Mouse (Mus musculus): ENCODE results near the gene Lima1. TPM values are rescaled to one million over a fixed set of nuclear protein-coding genes. Genes with fewer than 3 reads are reported as not detected.
A peak's percentile ranks its signal among the peaks of the same experiment; 100 is the strongest.

Gene Lima1
- total RNA-seq, 1 experiment, result 69.9 TPM

DNA sequence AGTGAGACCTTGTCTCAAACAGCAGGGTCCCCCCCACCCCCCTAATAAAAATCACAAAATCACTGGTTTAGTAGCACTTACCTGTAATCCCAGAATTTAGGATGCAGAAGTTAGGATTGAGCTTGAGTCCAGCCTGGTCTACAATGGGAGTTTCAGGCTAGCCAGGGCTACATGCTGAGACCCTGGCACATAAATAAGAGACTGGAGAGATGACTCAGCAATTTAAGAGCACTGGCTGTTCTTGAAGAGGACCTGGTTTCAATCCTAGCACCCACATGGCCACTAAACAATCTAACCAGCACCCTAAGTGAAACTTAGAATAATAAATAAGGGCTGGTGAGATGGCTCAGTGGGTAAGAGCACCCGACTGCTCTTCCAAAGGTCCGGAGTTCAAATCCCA lies 144.1 kb downstream of the Lima1 start:
- in situ Hi-C loops (cut with MboI; ENCODE audit: low sequenced_read_pairs in 2 of 2, unreplicated experiment in 2 of 2), result no loop called here
- H3K4me3 ChIP-seq (ENCODE audit: insufficient read depth in 1 of 2, low read depth in 1 of 2, low read length in 2 of 2, poor library complexity in 1 of 2, severe bottlenecking in 1 of 2), result no peak overlapping the region
- H3K9ac ChIP-seq (ENCODE audit: insufficient read depth, low read depth, low read length, poor library complexity, severe bottlenecking), result no peak overlapping the region
- H3K9me3 ChIP-seq (ENCODE audit: control insufficient read depth, insufficient read depth, low read depth, low read length), result no peaks in the 10 kb centered on the region
- H3K27ac ChIP-seq (ENCODE audit: insufficient read depth, low read depth, low read length, poor library complexity, severe bottlenecking), result no peak overlapping the region; the same call in 1 of the 2 replicates
- TF ChIP-seq HCFC1 (IDR thresholded peaks at IDR 0.05; ENCODE audit: borderline replicate concordance, insufficient read depth, low read length) (no peak), MAFK (IDR thresholded peaks at IDR 0.05; ENCODE audit: insufficient read depth, low read depth, low read length) (peak; percentile 80), ZNF384 (IDR thresholded peaks at IDR 0.05; ENCODE audit: low read depth, low read length) (no peak)
- DNase-seq (ENCODE audit: low read depth, low spot score), result no peak
- H3K4me1 ChIP-seq (ENCODE audit: control insufficient read depth in 2 of 2, insufficient read depth in 2 of 2, low read length in 2 of 2, poor library complexity in 1 of 2), result no peaks in the 10 kb centered on the region
- peaks cover 12% of the 10 kb centered on the region for H3K36me3 ChIP-seq (ENCODE audit: control insufficient read depth, insufficient read depth, low read length, poor library complexity, severe bottlenecking)

DNA sequence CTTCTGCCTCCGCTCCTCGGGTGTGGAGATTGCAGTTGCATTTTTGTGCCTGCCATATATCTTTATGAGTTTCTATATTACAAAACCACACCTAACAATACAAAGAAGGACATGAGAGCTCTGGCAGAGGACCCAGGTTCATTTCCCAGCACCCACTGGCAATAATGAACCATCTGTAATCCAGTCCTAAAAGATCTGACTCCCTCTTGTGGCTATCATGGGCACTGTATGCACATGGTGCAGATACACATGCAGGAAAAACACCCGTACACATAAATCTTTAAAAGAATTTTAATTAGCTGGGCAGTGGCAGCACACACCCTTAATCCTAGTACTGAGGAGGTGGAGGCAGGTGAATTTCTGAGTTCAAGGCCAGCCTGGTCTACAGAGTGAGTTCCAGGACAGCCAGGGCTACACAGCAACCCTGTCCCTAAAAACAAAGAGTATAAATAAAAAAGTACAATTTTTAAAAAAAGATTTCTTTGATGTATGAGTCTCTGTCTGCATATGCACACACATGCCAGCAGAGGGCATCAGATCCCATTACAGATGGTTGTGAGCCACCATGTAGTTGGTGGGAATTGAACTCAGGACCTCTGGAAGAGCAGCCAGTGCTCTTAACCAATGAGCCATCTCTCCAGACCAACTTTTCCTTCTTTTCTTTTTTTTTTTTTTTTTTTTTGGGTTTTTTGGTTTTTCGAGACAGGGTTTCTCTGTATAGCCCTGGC lies 146.0 kb downstream of the Lima1 start:
- no peaks in the 10 kb centered on the region for H3K9me3 ChIP-seq (ENCODE audit: control insufficient read depth, insufficient read depth, low read depth, low read length)
- H3K36me3 ChIP-seq (ENCODE audit: control insufficient read depth, insufficient read depth, low read length, poor library complexity, severe bottlenecking), result peaks cover 5% of the 10 kb centered on the region; the same call in 1 of the 2 replicates
- in situ Hi-C loops (cut with MboI; ENCODE audit: low sequenced_read_pairs in 2 of 2, unreplicated experiment in 2 of 2), result no loop called here
- H3K4me3 ChIP-seq (ENCODE audit: insufficient read depth in 1 of 2, low read depth in 1 of 2, low read length in 2 of 2, poor library complexity in 1 of 2, severe bottlenecking in 1 of 2), result no peak overlapping the region
- no peak overlapping the region for H3K27ac ChIP-seq (ENCODE audit: insufficient read depth, low read depth, low read length, poor library complexity, severe bottlenecking)
- no peak for TF ChIP-seq ZNF384 (IDR thresholded peaks at IDR 0.05; ENCODE audit: low read depth, low read length)
- TF ChIP-seq MAFK (IDR thresholded peaks at IDR 0.05; ENCODE audit: insufficient read depth, low read depth, low read length), result no peak
- TF ChIP-seq HCFC1 (IDR thresholded peaks at IDR 0.05; ENCODE audit: borderline replicate concordance, insufficient read depth, low read length), result no peak
- TF ChIP-seq CHD2 (IDR thresholded peaks at IDR 0.05; ENCODE audit: low read depth, low read length), result no peak
- TF ChIP-seq ZC3H11A (IDR thresholded peaks at IDR 0.05; ENCODE audit: borderline replicate concordance, low read depth, low read length), result no peak
- DNase-seq (ENCODE audit: low read depth, low spot score), result no peak
- peaks cover 2 to 9% of the 10 kb centered on the region in 2 experiments; a peak in 3 of 4 replicates for H3K4me1 ChIP-seq (ENCODE audit: control insufficient read depth in 2 of 2, insufficient read depth in 2 of 2, low read length in 2 of 2, poor library complexity in 1 of 2)
- no peak overlapping the region for H3K9ac ChIP-seq (ENCODE audit: insufficient read depth, low read depth, low read length, poor library complexity, severe bottlenecking)

Other genes starting within 250 kb of the Lima1 start
- 109 and 127 TPM in 2 replicates for gene Racgap1, start 223.8 kb downstream of the Lima1 start, total RNA-seq (2012; rRNA removed)
- 6.6 and 15.0 TPM in 2 replicates for gene Asic1, start 205.1 kb downstream of the Lima1 start, total RNA-seq (2012; rRNA removed)
- gene Smarcd1, start 173.3 kb downstream of the Lima1 start, total RNA-seq (2012; rRNA removed), result 62.1 and 76.3 TPM in 2 replicates
- gene Gm17349, start 170.0 kb downstream of the Lima1 start, total RNA-seq (2012; rRNA removed), result 2.3 and 2.5 TPM in 2 replicates
- 0.85 and 1.1 TPM in 2 replicates for gene Gpd1, start 157.9 kb downstream of the Lima1 start, total RNA-seq (2012; rRNA removed)
- 68.8 and 86.6 TPM in 2 replicates for gene Cox14, start 149.8 kb downstream of the Lima1 start, total RNA-seq (2012; rRNA removed)
- 107 and 126 TPM in 2 replicates for gene Cers5, start 102.6 kb downstream of the Lima1 start, total RNA-seq (2012; rRNA removed)
- gene Fam186a, start 91.6 kb upstream of the Lima1 start, total RNA-seq (2012; rRNA removed), result 0.05 and 0.13 TPM in 2 replicates
- 283 and 304 TPM in 2 replicates for gene Larp4, start 94.6 kb upstream of the Lima1 start, total RNA-seq (2012; rRNA removed)
- 18.6 and 21.1 TPM in 2 replicates for gene Dip2b, start 163.2 kb upstream of the Lima1 start, total RNA-seq (2012; rRNA removed)